Mouse (Mus musculus): ENCODE measurements at regions not wholly inside any gene's neighbourhood (a gene's known extent, or its start where the extent isn't known, plus 50 kb on each side); places are given as distances from the start of the nearest gene placed in this dataset.
A peak's percentile ranks its signal among the peaks of the same experiment; 100 is the strongest.

DNA sequence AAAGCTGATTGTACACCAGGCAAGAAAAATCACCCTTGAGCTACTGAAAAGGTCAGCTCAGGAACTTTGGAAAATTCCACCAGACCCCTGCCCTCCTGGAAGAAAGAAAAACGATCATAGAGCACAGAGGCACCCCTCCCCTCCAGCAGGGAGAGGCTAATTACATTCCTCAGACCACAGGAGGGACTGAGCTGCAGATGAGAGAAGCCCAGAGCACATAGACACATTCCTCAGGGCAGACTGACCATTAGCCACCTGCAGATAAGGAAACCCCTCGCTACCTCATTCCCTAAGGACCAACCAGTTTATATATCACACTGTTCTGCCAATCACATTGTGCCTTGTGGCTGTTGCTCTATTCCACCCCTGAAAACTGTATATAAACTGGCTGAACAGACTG lies 230.3 kb downstream of the Parp8 start:
- no peak for DNase-seq (ENCODE audit: low spot score in 2 of 2)

- DNase-seq (ENCODE audit: low spot score in 2 of 2): no peak
Observed at GRCm38 (mm10) chr13:116781616-116782015, 243.7 kb downstream of the Parp8 start.

DNA sequence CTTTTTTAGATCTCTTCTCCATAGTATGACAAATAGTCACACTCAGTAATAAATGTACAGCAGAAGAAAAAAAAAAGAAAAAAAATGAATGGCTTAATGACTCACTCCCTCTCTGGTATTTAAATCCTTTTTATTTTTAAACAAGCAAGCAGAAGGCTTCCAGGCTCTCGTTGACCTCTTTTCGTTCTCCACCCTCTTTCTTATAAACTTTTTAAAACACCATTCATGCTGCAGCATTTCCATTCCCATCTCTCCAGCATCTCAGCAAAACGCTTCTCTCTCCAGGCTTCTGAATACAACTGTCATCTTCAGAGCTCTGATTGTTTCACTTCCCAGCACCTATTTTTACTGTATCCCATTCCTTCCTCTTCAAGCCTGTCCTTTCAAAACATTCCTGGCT lies 259.8 kb downstream of the Parp8 start:
- no peak for DNase-seq (ENCODE audit: low spot score in 2 of 2)

DNA sequence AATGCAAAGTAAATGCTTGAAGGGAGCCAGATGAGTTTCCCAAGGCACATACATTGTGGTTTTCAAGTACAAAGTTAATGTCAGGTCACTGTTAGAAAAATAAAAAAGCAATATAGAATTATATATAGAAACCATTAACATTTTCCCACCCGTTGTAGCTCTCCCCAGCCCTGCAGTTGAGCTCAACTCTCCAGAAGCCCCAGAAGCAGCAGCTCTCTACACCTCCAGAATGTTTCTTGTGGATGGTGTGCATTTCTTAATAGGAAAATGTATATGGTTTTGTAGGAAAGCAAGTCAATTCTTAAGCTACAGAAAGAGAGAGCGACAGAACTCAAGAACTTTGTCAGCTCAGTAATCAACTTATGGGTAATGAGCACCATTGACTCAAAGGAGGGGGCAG lies 265.4 kb downstream of the Parp8 start:
- DNase-seq (ENCODE audit: low spot score in 2 of 2): no peak

GRCm38 (mm10) chr13:116740825-116741224 lies 284.5 kb downstream of the Parp8 start:
- no peak for DNase-seq (ENCODE audit: low spot score in 2 of 2)

GRCm38 (mm10) chr13:116723361-116724153 lies 301.8 kb downstream of the Parp8 start:
- no peak for DNase-seq (ENCODE audit: low spot score in 2 of 2)

GRCm38 (mm10) chr13:116714809-116715208 lies 310.5 kb downstream of the Parp8 start:
- peak in 1 of 2 experiments; percentile 26 for DNase-seq (ENCODE audit: low spot score in 2 of 2)

DNA sequence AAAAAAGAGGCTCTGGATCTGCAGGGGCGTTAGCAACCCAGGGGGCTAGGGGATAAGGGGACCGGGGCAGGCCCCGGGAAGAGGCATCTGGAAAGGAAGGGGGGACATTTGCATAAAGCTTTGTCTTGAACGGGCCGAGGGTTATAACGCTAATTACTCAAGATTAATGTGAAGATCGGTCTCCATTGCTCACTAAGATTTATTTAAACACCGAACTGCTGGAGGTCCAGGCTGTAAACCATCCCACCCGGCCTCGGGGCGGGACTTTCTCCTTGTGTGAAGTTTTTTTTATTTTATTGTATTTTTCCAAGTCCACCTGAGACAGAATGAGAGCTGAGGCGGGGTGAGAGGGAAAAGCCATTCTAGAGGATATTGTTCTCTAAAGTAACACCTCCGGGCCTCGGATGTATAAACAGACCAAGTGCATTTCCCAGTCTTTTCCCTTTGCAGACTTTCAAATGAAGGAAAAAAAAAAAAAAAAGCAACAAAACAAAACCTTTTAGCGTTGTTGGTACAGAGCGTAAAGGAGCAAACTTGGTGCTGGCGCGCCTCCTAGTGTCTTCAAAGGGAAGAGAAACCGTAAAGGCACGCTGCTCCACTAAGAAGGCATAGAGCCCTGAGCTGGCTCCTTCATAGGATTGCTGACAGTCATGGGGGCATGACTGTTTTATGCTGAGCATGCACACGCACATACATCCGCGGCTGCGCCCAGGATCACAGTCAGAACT lies 313.3 kb downstream of the Parp8 start:
- DNase-seq (ENCODE audit: low spot score in 2 of 2): peak; percentile 40 to 41

- no peak for DNase-seq (ENCODE audit: low spot score in 2 of 2)
Observed at GRCm38 (mm10) chr13:116711148-116711865, 314.0 kb downstream of the Parp8 start.

DNA sequence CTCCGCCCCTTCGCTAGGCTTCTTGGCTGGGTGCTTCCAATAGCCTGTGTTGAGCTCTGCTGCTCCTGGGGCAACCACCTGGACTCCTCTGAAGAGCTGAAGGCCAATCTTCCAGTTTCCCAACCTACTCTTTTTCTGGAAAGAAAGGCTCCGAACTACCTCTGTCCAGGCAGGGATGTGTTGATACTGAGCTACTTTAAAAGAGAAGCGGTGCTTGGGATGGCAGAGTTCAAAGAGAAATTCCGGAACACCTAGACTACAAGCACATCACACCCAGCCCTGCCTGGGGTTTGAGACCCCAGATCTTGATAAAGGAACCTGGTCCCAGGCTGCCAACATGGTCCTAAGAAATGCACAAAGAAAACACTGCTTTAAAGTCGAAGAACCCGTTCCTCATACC lies 315.7 kb downstream of the Parp8 start:
- no peak for DNase-seq (ENCODE audit: low spot score in 2 of 2)

- DNase-seq (ENCODE audit: low spot score in 2 of 2): no peak
Observed at GRCm38 (mm10) chr13:116708846-116709245, 316.5 kb downstream of the Parp8 start.

- no peak for DNase-seq (ENCODE audit: low spot score in 2 of 2)
Observed at GRCm38 (mm10) chr13:116708456-116708780, 316.9 kb downstream of the Parp8 start.

DNA sequence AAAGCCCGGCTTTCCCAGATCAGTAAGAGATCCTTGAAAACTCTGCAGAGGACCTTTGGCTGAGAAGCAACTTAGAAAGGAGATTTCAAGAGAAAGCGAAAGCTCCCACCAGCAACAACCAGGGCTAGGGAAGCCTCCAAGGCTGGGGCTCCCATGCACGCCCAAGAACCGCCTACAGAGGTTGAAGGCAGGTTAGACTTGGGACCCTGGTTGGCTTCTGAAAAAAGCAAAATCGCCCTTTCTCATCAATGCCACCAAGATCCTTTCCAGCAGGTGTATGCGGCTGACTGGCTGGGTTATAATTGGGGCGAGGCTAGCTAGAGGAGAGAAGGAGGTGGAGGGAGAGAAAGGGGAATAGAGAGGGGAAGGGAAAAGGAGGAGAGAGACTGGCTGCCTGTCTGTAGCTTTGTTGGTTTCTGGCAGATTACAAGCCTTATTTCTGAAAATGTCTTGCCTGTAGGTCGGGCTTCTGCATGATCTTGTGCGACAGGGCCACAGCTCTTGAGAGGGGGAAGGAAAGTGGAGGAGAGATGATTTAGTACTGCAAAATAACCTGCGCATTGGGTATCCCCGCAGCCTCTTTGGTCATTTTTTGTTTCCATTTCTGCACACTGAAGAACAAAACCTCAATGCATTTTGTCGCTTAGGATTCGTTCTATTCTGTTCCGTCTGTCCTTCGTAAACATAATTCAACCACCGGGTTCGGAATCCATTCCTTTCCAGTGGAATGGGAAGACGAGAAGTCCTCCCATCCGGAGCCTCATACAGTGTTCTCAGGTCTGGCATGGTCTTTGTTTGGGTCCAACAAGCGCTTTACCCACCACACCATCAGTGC lies 317.5 kb downstream of the Parp8 start:
- DNase-seq (ENCODE audit: low spot score in 2 of 2): no peak

GRCm38 (mm10) chr13:116706401-116707330 lies 318.7 kb downstream of the Parp8 start:
- DNase-seq (ENCODE audit: low spot score in 2 of 2): no peak

GRCm38 (mm10) chr13:116705611-116706386 lies 319.5 kb downstream of the Parp8 start:
- no peak for DNase-seq (ENCODE audit: low spot score in 2 of 2)

GRCm38 (mm10) chr13:116688714-116689113 lies 336.6 kb downstream of the Parp8 start:
- DNase-seq (ENCODE audit: low spot score in 2 of 2): no peak

Data from urinary bladder, adult 18-20 months (tissue).